Mouse (Mus musculus) testis, adult 2 months (tissue): ENCODE measurements at regions not wholly inside any gene's neighbourhood (a gene's known extent, or its start where the extent isn't known, plus 50 kb on each side); places are given as distances from the start of the nearest gene placed in this dataset.

Experiments used
- CTCF ChIP-seq: fragments of 200-500 bp; IDR thresholded peaks from 2 replicates; pipeline ENCODE4 v1.5.1; 2012; ENCODE audit warnings: low read depth, mild to moderate bottlenecking, inconsistent platforms, low read length, moderate library complexity; ENCODE audit not compliant: control insufficient read depth, insufficient read depth, insufficient replicate concordance
- POLR2A ChIP-seq: fragments of 200-500 bp; IDR thresholded peaks from 2 replicates; pipeline ENCODE4 v1.6.1; 2012; ENCODE audit warnings: low read depth, mild to moderate bottlenecking, inconsistent platforms, low read length, moderate library complexity; ENCODE audit not compliant: control insufficient read depth

- no peak for TF ChIP-seq CTCF
- TF ChIP-seq POLR2A = no peak
Observed at GRCm38 (mm10) chr10:19122221-19122620, 106.8 kb upstream of the Tnfaip3 start.
